25 mouse cellular contexts compared by ENCODE assay signal in genomic region chr16:96774245-96774644, GRCm38 (mm10).
"Had no signal": no experiment of that assay in that cellular context is flagged by ENCODE, and none has a peak within 500 bp of the region (broad histone marks: within the 10 kb centered on the region; RNA-seq: fewer than 3 reads in every experiment).

No protein-coding gene starts in this region.

- H3K9me3 ChIP-seq: embryonic facial prominence, embryonic 10.5 days; embryonic facial prominence, embryonic 12.5 days; embryonic facial prominence, embryonic 13.5 days; embryonic facial prominence, embryonic 15.5 days; forebrain, embryonic 10.5 days; forebrain, embryonic 12.5 days; forebrain, embryonic 13.5 days; forebrain, embryonic 15.5 days; heart, embryonic 10.5 days had no signal

- H3K27ac ChIP-seq: embryonic facial prominence, embryonic 10.5 days; embryonic facial prominence, embryonic 12.5 days; embryonic facial prominence, embryonic 13.5 days; embryonic facial prominence, embryonic 15.5 days; forebrain, embryonic 10.5 days; forebrain, embryonic 12.5 days; forebrain, embryonic 13.5 days; forebrain, embryonic 15.5 days; gastrocnemius, adult 2 months; heart, adult 2 months; heart, embryonic 10.5 days had no signal

- H3K9ac ChIP-seq: embryonic facial prominence, embryonic 12.5 days; embryonic facial prominence, embryonic 13.5 days; embryonic facial prominence, embryonic 15.5 days; forebrain, embryonic 12.5 days; forebrain, embryonic 13.5 days; forebrain, embryonic 15.5 days; forebrain, postnatal 0 days had no signal

- H3K4me1 ChIP-seq: embryonic facial prominence, embryonic 10.5 days; embryonic facial prominence, embryonic 12.5 days; embryonic facial prominence, embryonic 13.5 days; embryonic facial prominence, embryonic 15.5 days; heart, embryonic 10.5 days had no signal

- ATAC-seq: forebrain, embryonic 13.5 days; forebrain, embryonic 14.5 days; forebrain, embryonic 15.5 days; forebrain, embryonic 16.5 days; forebrain, postnatal 0 days had no signal

- H3K4me2 ChIP-seq: embryonic facial prominence, embryonic 12.5 days; embryonic facial prominence, embryonic 13.5 days; embryonic facial prominence, embryonic 15.5 days; forebrain, embryonic 12.5 days; forebrain, embryonic 13.5 days; forebrain, embryonic 15.5 days; heart, embryonic 11.5 days had no signal

- H3K4me3 ChIP-seq: embryonic facial prominence, embryonic 10.5 days; embryonic facial prominence, embryonic 12.5 days; embryonic facial prominence, embryonic 13.5 days; embryonic facial prominence, embryonic 15.5 days; erythroblast, embryonic 14.5 days; forebrain, embryonic 10.5 days; forebrain, embryonic 12.5 days; forebrain, embryonic 13.5 days; forebrain, embryonic 15.5 days; gastrocnemius, adult 2 months; heart, adult 2 months; heart, embryonic 10.5 days had no signal

- DNase-seq: cerebellum, postnatal 10 days; cerebellum, postnatal 14 days; cerebellum, postnatal 25 days; cerebellum, postnatal 36 days; embryo, embryonic 11 days; forebrain, postnatal 0 days; gastrocnemius, adult 2 months; gastrocnemius, postnatal 10 days; gastrocnemius, postnatal 14 days; gastrocnemius, postnatal 25 days; heart, adult 18-20 months; heart, adult 2 months had no signal

- H3K36me3 ChIP-seq: embryonic facial prominence, embryonic 10.5 days; embryonic facial prominence, embryonic 12.5 days; embryonic facial prominence, embryonic 13.5 days; embryonic facial prominence, embryonic 15.5 days; forebrain, embryonic 10.5 days; forebrain, embryonic 12.5 days; forebrain, embryonic 15.5 days; heart, embryonic 10.5 days had no signal

- H3K27me3 ChIP-seq: embryonic facial prominence, embryonic 12.5 days; embryonic facial prominence, embryonic 13.5 days; embryonic facial prominence, embryonic 15.5 days; forebrain, embryonic 12.5 days; forebrain, embryonic 13.5 days; forebrain, embryonic 15.5 days had no signal
